Mouse (Mus musculus) embryo, embryonic 11.5 days (tissue): ENCODE measurements around the gene Olfr1305.

Experiments
- DNase-seq: peaks from one replicate; pipeline ENCODE4 v3.0.0-alpha.2; 2012; ENCODE audit warnings: low read depth, low spot score

Gene Olfr1305

DNA sequence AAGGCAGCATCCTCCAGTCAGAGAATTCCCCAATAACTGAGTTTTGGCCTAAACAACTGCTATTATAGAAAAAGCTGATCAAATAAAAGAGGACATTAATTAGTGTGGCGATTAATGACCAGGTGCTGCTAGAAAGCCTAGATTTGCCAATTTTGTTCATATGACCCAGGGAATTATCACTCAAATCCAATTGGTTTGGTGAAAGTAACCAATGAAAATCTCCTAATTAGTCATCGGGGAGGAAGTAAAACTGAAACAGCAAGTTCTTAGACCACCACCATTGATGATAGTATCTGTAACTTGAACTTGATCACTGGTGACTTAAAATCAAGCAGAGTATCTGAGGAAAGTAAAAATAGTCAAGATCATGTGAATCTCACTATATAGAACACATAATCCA lies at the start of gene Olfr1305:
Gene Olfr1305 (minus strand): TSS at position 101 of the 400 bp plus-strand sequence.
- no peak for DNase-seq

DNA sequence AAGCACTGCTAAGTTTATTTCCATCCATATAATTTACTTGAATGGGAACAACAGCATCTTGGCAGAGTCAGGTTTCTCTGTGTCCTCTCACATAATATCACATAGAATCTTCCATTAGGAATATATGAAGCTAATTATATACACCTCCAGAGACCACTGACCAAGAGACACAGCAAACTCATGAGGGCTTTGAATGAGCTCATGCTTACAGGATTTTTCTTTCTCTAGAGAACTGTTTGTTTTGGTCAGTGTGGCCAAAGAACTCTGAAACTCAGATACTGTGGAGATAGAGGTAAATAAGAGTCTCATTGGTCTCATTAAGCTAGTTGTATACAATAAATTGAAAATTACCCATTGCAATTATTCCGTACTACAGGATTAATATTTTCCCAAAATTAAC lies 39.2 kb upstream of the Olfr1305 start, which contains the start of gene Olfr1306:
Gene Olfr1306 (minus strand): TSS at position 101 of the 400 bp plus-strand sequence.
- DNase-seq: no peak

DNA sequence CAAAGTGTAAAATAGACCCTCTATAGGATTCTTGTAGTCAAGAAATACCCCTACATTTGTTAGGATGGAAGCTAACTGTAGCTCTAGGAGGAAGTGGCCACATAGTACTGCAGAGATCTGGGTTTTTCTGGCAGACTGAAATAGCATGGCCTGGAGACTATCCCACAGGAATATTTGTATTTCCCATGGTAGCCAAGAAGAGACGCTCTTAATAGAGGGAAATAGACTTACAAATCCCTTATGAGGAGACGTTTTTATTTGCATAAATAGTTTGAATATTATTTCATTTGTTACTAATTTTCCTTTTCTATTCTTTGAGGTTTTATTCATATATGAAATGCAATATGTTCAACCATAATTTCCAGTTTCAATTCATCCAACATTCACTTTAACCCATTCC lies 56.7 kb downstream of the Olfr1305 start, which contains the start of gene Olfr1303:
Gene Olfr1303 (minus strand): TSS at position 101 of the 400 bp plus-strand sequence.
- DNase-seq: no peak
